Mouse (Mus musculus) yolk sac, embryonic 10.5 days (tissue): ENCODE results near the gene Ift122.
A peak's percentile ranks its signal among the peaks of the same experiment; 100 is the strongest.

Experiments
- DNase-seq: peaks from one replicate; pipeline ENCODE4 v3.0.0-alpha.2; 2017; ENCODE audit warnings: low spot score

Gene Ift122

GRCm38 (mm10) chr6:115853091-115853813, at the start of gene Ift122, which contains the start of gene Mbd4:
Ift122 (plus strand) TSS chr6:115853470.
Mbd4 (minus strand) TSS chr6:115853371.
- peak; percentile 100 for DNase-seq

DNA sequence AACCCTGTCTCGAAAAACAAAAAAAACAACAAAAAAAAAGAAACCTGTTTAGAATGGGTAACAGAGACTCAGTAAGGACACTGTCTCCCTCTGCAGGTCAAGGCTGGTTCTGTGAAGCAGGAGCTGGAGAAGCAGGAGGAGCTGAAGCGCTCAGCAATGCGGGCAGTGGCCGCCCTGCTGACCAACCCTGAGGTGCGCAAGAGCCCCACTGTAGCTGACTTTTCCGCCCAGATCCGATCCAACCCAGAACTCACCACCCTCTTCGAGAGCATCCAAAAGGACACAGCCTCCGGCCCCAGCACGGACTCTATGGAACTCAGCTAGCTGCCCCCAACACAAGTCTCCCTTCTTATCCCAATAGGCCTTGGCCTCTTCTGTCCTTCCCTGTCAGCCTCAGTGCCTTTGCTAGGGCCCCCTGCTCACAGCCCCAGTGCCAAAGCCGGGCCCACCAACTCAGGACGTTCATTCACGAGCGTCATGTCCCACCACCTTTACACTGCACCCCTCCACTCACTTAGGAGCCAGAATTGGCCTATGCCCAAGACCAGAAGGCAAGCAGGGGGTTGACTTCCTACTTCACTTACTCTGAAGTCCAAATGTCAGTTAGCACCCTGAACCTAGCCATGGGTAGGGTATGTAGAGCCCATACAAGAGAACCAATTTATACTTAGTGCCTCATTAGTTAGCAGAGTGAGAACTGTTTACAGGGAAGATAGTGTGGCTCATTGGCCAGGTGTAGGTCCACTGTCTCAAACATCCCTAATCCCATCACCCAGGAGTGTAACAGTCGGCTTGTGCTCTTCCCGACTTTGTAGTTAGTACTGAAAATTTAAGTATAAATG, 49.5 kb upstream of the Ift122 start:
- DNase-seq: peak; percentile 76

DNA sequence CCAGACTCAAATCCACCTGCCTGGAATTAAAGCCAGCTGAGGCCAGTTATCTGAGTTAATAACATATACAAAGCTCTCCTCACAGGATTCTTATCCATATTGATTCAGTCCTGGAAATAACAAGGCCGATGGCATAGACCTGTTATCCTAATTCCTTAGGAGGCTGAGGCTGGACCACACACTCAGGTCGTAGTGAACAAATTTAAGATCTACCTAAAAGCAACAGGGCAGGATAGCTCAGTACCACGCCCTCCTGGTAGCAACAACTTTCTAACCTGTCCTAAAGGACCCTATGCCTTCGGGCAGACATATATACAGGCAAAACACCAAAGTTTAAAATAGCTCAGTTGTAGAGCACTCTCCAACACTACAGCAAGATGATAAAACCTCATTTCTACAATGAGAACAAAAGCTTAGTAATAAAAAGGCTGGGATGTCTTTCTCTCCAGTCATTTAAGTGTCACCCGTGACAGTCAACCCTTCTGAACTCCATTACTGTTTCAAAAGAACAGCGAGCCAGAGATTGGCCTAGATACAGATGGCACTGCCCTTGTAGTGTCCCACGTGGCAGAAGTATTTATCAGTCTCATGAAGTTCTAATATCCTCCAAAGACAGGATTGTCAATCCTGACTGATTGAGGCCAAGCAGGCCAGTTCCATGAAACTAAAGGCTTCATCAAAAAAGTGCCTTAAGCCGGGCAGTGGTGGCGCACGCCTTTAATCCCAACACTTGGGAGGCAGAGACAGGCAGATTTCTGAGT, 48.7 kb upstream of the Ift122 start:
- no peak for DNase-seq

DNA sequence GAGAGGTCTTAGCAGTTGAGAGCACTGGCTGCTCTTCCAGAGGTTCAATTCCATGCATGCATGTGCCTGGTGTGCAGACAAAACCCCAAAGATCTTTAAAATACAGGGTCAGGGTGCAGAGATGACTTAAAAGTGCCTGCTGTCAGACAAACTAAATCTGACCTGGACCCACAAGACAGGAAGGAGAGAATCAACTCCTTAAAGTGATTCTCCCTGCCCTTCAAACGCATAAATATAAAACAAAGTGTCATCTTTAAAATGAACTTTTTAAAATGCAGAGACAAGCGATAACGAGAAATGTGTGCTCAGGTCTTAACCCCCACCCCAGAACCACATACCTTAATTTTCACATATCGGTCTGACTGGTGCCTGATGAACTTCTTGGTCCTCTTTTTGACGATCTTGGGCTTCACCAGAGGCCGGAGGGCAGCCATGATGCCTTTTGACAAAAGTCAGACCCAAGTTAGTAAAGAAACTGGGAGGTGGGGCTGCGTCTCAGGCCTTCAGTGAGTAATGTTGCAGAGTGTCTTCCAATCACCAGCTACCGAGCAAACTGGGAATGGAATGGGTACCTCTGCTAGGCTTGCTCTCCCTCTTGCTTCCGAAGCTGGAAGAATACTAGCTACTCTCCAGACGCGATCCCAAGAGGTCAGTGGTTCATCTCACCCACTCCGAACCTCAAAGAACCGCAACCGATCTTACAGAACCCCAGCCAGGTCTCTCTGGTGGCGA, 45.6 kb upstream of the Ift122 start:
- DNase-seq: no peak

DNA sequence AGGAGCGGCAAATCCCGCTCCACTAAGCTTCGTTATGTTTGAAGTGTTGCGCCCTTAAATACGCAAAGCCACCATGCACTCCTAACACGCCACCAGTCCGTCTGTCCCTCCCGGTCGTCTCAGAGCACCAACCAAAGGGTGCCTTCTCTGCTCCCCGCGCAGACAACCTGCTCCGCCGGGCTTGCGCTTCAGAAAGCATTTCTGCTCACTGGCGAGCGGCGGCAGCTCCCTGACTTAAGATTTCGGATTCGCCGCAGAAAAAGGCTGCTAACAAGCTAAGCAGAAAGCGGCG, 45.1 kb upstream of the Ift122 start:
- DNase-seq: peak; percentile 40

GRCm38 (mm10) chr6:115808488-115809231, 44.6 kb upstream of the Ift122 start, which contains the start of gene Rpl32:
Rpl32 (minus strand) TSS chr6:115808747.
- DNase-seq: peak; percentile 89

DNA sequence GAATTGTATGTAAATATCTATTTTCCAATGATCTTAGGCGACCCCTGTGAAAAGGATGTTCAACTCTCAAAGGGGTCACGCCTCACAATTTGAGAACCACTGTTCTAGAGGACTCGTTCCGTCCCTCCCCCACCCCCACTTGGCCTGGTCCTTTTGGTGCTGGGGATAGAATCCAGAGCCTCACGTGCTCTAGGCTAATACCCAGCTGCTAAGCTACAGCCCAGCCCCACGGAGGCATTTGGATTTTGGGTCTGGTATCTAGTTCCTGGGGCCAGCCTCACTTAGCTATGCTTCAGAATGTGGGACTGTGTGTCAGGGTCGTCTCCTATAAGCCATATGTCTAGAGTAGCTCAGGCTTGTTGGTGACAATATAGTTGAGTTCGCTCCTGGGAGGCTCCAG, 41.7 kb upstream of the Ift122 start:
- DNase-seq: no peak

DNA sequence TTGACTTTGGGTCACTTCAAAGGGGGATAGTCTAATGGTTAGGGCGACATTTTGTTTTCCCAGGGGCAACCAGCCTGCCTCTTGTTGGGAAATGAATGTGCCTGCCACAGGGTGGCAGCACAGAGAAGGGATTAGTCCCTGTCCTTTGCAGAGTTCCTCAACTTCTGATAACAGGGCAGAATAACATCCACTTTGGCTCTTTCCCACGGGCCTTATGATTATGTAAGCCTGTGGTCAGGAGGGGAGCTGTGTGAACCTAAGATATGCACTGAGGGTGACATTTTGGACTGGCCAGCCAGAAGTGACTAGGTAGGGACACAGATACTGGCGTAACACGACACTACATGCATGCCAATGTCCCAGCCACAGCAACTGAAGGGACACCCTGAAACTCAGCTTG, 39.2 kb upstream of the Ift122 start:
- no peak for DNase-seq

- DNase-seq: no peak
Observed at GRCm38 (mm10) chr6:115815041-115815440, 38.2 kb upstream of the Ift122 start.

DNA sequence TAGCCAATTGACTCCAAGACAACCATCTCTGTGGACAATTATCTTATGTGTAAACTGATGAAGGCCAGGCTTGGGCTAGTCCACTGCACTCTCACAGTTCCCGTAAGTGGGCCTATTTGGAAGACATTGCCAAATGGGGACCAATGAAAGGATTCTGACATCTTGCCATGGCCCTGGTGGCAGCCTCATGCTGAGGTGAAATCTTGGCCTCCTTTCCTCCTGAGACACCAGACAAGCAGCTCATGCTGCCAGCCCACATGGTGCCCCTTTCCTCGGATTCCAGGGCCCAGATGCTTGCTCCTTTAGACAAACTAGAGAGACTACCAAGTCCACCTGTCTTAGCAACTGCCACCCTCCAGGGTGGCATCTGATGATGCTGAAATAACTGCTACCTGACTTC, 35.1 kb upstream of the Ift122 start:
- DNase-seq: no peak

DNA sequence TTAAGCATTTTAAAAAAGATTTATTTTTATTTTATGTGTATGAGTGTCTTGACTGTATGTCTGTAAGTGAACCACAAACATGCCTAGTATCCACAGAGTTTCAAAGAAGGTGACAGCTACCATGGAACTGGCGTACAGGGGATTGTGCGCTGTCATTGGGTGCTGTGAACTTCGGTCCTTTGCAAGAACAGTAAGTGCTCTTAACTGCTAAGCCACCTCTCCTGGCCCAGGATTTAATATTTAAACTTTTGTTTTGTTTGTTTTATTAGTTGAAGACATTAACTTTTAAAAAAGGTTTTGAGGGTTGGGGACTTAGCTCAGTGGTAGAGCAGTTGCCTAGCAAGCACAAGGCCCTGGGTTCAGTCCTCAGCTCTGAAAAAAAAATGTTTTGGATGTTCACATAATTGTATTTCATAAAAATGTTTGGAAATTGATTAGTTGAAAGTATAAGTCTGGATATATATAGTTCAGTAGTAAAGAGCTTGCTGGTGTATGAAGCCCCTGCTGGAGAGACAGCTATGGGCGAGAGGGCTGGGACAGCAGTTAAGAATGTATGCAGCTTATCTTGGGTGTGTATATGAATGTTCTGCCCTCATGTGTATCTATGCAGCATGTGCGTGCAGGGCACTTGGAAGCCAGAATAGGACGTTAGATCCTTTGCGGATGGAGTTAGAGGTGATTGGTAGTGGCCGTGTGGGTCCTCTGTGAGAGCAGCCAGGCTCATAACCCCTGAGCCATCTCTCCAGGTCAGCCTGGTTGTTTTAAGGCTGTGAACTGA, 31.9 kb upstream of the Ift122 start:
- DNase-seq: no peak

DNA sequence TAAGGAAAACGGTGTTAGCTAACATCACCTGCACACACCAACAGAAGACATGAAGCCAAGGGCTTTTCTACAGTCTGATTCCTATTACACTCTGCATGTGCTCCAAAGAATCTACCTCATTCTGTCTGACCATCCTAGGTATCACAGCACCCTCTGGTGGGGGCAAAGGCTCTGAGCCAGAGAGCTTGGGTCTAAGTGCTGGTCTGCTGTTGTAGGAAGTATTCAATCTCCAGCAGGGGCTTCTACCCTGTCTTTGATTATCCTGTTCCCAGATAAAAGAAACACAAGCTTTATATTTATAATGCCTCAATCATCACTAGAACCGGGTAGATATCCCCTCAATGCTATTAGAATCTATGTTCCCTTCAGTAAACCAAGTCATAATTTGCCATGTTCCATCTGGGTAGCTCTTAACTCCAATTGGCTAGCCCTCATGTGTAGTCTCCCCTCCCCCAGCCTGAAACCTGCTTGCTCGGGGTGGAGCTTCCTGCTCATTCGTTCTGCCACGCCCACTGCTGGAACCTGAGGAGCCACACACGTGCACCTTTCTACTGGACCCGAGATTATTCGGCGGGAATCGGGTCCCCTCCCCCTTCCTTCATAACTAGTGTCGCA, 29.3 kb upstream of the Ift122 start:
- peak; percentile 89 for DNase-seq

GRCm38 (mm10) chr6:115830779-115831601, 22.3 kb upstream of the Ift122 start:
- no peak for DNase-seq

DNA sequence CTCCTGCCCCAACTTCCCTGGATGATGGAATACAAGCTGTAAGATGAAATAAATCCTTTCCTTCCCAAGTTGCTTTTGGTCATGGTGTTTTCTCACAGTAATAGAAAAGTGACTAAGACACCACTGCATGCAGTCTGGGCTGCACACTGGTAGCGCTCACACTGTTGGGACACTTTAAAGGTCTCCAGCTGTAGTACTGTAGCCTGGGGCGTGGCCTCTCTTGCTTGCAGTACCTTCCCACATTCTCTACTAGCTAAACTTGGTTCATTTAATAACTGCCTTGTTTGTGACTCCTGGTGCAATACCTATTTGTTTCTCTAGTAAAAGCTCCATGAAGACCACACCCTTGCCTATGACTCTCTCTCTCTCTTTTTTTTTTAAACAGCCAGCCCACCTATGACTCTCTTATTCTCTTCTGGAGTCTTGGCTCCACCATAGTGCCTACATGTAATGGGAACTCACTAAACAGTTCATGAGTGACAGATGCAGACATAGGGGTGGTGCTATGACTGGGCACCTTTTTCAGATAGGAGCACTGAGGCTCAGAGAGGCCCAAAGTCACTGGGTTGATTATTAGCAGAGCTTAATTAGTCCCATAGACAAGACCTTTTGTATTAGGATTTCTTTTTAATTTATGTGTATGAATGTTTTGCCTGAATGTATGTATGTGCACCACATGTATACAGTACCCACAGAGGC, 21.0 kb upstream of the Ift122 start:
- DNase-seq: no peak

DNA sequence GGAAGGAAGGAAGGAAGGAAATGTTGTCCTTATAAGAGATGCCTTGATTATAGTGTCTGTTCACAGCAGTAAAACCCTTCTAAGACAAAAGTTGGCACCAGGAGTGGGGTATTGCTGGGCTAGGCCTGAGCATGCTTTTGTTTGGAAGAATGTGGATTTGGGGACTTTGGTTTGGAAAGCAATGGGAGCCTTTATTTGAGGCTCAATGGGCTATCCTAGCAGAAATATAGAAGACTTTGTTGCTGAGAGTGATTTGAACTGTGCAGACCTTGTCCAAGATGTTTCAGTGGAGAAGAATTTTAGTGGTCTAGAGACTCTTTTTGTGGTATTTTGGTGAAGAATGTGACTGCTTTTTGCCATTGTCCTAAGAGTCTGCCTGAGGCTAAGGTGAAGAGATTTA, 19.4 kb upstream of the Ift122 start:
- no peak for DNase-seq

DNA sequence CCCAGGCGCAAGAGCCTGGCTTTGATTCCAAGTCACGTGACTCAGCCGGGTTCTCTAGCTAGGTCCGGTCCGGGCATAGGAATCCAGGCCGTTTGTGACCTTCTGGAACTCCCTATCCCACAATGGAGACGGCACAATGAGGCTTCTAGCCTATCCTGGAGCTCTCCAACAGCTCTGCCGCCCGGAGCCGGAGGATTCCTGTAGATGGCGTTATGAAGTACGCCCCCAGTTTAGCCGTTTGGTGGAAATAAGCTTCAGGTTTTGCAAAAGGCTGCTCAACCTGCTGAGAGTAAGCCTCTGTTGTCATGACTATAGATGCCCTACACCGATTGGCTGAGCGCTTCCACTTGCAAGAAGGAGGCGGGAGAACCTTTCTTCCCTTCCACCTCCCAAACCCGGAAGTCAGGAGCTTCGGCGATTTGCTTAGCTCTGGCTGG, 15.1 kb upstream of the Ift122 start, which contains the start of gene Efcab12:
TSS of gene Efcab12 (minus strand) at position 252 of the 437 bp plus-strand sequence.
- peak; percentile 76 for DNase-seq

GRCm38 (mm10) chr6:115838745-115839144, 14.5 kb upstream of the Ift122 start:
- no peak for DNase-seq

- DNase-seq: no peak
Observed at GRCm38 (mm10) chr6:115845006-115845405, 8.3 kb upstream of the Ift122 start.
